Mouse (Mus musculus) spleen, adult 18-20 months (tissue): ENCODE measurements around the gene Papola.

Source experiments
- DNase-seq, 2 experiments: peaks; one replicate each; pipeline ENCODE4 v3.0.0; 2022; ENCODE audit warnings: mixed read lengths in 2 of 2

Gene Papola

GRCm38 (mm10) chr12:105784196-105784999 is at the start of gene Papola:
Gene Papola, plus strand, starts transcription at chr12:105784694.
- peak; percentile 83 for DNase-seq

DNA sequence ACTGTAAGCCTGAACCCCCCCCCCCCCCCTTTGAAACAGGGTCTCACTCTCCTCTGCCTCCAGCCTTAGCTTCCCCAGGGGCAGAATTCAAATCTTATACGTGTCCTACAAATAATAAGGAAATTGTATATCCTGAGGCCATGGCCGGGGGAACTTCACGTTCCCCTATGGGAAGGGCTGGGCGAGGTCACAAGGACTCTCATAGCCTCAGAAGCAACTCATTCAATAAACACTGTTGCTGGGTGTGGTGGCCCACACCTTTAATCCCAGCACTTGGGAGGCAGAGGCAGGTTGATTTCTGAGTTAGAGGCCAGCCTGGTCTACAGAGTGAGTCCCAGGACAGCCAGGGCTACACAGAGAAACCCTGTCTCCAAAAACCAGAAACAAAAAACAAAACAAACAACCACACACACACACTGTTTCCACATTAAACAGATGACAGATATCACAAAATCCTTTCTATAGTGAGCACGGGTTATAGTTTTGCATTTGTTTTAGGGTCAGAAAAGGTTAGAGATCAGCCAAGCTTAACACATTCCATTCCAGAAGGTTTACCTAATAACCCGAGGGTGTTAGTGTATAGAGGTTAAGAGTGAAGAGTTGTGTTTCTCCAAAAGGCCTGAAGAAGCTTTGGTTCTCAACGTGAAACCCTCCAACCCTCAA is 49.1 kb upstream of the Papola start:
- no peak for DNase-seq

GRCm38 (mm10) chr12:105735889-105736251 is 48.6 kb upstream of the Papola start:
- DNase-seq: no peak

DNA sequence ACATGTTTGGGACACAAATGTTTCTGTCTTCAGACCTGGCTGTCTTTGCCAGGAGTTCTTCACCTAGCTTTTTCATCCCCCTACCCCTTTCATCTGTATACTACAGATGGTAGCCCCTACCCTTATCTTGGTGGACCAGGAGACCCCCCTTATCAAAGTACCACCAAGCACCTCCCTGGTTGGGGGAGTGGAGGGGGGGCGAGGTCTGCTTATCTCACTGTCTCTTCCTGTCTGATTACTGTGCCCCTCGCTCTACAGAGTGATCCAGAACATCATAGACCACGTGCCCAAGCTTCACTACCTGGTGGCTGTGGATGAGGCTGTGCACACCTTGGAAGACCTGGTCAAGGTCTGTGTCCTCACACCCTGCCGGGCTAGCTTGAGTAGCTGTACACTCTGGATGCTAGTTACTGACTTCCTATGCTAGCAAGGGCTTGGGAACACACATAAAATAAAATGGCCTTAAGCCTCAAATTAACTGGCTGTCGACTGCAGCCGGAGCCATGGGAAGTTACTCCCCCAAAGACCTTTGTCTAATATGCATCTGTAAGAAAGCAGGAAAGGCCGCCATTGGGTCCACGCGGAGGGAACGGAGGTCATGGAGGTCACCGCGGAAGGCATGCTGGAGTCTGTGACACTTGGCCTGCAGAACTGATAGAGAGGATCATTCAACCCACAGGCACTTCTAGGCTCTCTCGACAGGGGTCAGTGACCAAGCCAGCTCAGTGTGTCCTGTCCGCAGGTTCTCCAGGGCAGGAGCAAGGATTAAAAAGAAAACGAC is 46.0 kb upstream of the Papola start:
- DNase-seq: no peak

GRCm38 (mm10) chr12:105739656-105740055 is 44.8 kb upstream of the Papola start:
- DNase-seq: no peak

DNA sequence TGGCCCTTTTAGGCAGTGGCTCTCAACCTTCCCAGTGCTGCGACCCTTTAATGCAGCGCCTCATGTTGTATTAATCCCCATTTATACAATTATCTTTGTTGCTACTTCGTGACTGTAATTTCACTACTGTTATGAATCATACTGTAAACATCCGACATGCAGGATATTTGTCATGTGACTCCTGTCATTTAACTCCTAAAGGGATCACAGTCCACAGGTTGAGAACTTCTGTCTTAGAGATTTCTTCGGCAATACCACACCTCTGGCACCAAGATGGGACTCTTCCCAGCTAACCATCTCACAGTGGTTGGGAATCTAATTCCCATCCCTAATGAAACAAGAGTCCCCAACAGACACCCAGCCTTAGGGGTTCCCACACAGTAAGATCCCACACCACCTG is 36.4 kb upstream of the Papola start:
- no peak for DNase-seq

GRCm38 (mm10) chr12:105753813-105754212 is 30.7 kb upstream of the Papola start:
- no peak for DNase-seq

- no peak for DNase-seq
Measured at GRCm38 (mm10) chr12:105757816-105758497, 26.5 kb upstream of the Papola start.

GRCm38 (mm10) chr12:105758911-105759310 is 25.6 kb upstream of the Papola start:
- DNase-seq: no peak

GRCm38 (mm10) chr12:105759849-105760478 is 24.5 kb upstream of the Papola start:
- DNase-seq: no peak

GRCm38 (mm10) chr12:105761171-105761570 is 23.3 kb upstream of the Papola start:
- DNase-seq: no peak

GRCm38 (mm10) chr12:105761629-105762028 is 22.9 kb upstream of the Papola start:
- DNase-seq: no peak

DNA sequence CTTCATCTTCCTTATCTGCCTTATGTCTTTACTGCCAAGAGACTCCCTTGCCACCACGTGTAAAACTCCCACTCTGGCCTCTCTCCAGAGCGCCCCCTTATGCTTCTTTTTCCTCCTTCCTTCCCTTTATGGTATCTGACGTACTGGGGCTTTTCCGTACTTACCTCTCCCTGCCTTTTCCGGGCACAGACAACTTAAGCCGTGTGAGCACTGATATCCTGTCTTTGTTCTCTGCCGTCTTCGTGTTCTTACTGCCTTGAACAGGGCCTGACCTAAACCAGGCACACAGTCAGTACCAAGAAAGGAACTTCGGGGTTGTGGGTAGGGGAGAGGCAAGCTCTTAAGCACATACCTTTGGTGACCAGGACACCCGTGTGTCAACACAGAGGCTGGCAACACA is 14.8 kb upstream of the Papola start:
- DNase-seq: no peak

- no peak for DNase-seq
Measured at GRCm38 (mm10) chr12:105774871-105775270, 9.6 kb upstream of the Papola start.

DNA sequence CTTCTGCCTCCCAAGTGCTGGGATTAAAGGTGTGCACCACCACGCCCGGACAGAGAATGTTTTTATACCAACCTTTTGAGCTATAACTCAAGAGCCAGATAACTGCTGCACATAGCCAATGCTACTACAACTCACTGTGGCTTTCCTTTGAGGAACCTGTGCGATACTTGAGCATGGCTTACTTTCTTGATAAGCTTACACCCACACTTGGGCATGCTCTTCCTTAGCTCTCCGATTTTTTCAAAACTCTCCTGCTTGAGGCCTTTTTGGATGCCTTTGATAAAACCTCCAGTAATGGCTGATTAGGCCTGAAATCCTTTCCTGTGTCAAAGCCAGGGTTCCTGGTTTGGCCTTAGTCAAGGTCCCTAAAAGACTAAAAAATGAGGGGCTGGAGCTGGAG is 6.8 kb upstream of the Papola start:
- no peak for DNase-seq

DNA sequence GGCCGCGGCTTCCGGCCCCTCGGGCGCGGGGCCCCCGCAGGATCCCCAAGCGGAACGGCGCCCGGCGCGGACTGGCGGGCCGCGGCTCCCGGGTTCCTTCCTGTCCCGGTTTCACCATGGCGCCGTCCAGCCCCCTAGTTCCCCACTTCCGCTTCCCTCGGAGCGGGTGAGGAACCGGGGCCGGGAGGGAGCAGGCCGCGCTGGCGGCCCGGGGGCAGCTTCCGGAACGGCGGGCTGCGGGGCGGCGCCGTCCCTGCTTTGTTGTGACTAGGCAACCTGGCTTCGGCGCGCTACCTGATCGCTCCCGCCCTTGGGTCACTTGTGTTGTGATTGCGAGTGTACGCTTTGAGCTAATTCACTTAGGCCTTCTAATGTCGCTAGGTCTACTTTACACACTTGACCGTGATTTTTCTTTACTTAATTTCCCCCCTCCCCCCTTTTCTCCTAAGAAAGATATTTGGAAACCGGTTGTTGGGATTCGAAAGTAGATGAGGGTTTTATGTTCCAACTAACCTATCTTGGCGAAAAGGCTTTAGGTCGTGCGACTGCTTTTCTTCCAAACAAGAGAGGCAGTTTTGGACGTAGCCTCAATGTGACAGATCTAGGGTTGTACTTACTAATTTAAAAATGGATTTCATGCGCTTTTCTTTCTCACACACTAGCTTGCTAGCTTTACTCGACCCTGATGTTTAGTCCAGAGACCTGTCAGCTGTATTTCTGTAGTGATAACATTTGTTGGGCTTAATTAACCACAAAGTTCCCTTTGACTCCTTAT is 693 bp downstream of the Papola start:
- DNase-seq: peak; percentile 75 to 79

DNA sequence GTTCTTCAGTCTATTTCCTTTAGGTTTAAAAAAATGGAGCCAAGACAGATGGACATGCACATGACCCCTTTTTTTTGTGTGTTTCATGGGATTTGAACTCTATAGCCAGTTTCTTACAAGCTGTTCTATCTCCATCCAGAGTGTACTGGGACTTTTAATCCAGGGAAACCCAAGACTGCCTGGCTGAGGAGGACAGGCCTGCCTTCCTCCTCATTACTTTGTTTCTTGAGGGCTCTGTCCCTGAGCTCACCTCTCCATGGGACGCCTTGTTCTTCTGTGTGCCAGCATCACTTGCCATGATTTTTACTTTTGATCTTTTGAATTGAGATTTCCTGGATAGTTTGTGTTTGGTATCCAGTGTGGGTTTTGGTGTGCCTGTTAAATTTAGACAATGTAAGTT is 1.6 kb downstream of the Papola start:
- no peak for DNase-seq

GRCm38 (mm10) chr12:105787626-105788025 is 3.1 kb downstream of the Papola start:
- DNase-seq: no peak

- no peak for DNase-seq
Measured at GRCm38 (mm10) chr12:105789885-105790284, 5.4 kb downstream of the Papola start.

- no peak for DNase-seq
Measured at GRCm38 (mm10) chr12:105794896-105795295, 10.4 kb downstream of the Papola start.

DNA sequence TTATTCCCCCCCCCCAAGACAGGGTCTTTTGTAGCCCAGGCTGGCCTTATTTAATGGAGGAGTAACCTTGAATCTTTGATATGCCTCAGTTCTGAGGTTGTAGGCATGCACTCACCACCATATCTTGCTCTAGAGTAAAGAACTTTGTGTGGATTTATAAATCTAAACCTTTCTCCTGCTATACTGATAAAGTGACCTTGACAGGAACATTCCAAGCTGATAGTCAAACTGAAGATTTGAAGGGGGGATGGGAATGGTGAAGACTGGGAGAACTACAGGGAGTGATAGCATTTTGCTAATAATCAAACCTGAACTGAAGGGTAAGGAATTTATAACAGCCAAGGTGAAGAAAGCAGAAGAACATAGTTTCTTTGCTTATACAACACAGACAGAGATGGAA is 13.5 kb downstream of the Papola start:
- no peak for DNase-seq

GRCm38 (mm10) chr12:105805790-105806189 is 21.3 kb downstream of the Papola start:
- DNase-seq: no peak
